Mouse (Mus musculus) thymus, adult 2 months (tissue): Measurements from ENCODE around the gene Hyal6.

Experiments
- CTCF ChIP-seq: fragments of 200-500 bp; IDR thresholded peaks from 2 replicates; pipeline ENCODE4 v1.5.1; 2012; ENCODE audit warnings: mild to moderate bottlenecking, control low read depth, low read length, moderate library complexity, borderline replicate concordance; ENCODE audit not compliant: control insufficient read depth, poor library complexity, insufficient read depth; ENCODE audit errors: extremely low read depth
- POLR2A ChIP-seq: fragments of 200-500 bp; IDR thresholded peaks from 2 replicates; pipeline ENCODE4 v1.6.1; 2012; ENCODE audit warnings: mild to moderate bottlenecking, low read length, control low read depth, moderate library complexity; ENCODE audit not compliant: control insufficient read depth, poor library complexity, insufficient read depth; ENCODE audit errors: extremely low read depth

- no peak for TF ChIP-seq CTCF
- TF ChIP-seq POLR2A, result no peak
Observed at GRCm38 (mm10) chr6:24759281-24759680, 26.2 kb downstream of the Hyal6 start.
